Mouse (Mus musculus) gastrocnemius, adult 18-20 months (tissue): Measurements from ENCODE around the gene Zfp202. TPM values are rescaled to one million over a fixed set of nuclear protein-coding genes. Genes with fewer than 3 reads are reported as not detected.
A peak's percentile ranks its signal among the peaks of the same experiment; 100 is the strongest.

Experiments
- DNase-seq: peaks from one replicate; pipeline ENCODE4 v3.0.0; 2021; ENCODE audit warnings: low spot score
- total RNA-seq, 2 experiments: library from RNA; stranded (reverse); gene quantifications; 2 replicates each; pipeline ENCODE4 v1.2.3; 2021

Zfp202 gene
- total RNA-seq, 2 experiments from 2014 or later = 1.3 to 1.6 TPM

DNA sequence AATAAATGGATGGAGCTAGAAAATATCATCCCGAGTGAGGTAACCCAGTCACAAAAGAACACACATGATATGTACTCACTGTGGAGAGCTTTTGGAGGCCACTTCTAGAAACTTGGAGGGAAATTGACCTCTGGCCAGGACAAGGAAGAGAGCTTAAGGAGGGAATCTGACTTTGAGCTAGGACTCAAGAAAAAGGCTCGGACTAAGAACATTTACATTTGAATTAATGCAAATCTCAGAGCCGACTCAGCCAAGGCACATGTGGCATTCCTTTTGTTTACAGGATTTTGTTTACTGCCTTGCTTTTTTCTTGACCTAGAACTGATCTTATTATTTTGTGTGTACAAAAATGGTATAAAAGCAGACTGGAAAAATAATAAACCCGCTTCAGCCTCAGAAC, 47.6 kb downstream of the Zfp202 start:
- DNase-seq = no peak

DNA sequence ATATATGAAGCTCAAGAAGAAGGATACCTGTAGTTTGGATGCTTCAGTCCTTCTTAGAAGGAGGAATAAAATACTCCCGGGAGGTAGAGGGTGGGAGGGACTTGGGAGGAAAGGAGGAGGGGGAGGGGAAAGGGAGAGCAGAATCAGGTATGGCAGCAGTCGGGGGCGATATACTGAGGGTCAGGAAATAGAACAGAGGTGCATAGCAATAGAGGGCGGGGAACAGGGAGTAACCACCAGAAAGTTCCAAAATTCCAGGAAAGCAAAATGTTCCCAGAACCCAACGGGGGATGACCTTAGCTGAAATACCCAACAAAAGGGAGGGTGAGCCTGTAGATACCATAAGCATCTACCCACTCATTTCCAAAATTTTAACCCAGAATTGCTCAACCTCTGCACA, 48.2 kb downstream of the Zfp202 start:
- no peak for DNase-seq

DNA sequence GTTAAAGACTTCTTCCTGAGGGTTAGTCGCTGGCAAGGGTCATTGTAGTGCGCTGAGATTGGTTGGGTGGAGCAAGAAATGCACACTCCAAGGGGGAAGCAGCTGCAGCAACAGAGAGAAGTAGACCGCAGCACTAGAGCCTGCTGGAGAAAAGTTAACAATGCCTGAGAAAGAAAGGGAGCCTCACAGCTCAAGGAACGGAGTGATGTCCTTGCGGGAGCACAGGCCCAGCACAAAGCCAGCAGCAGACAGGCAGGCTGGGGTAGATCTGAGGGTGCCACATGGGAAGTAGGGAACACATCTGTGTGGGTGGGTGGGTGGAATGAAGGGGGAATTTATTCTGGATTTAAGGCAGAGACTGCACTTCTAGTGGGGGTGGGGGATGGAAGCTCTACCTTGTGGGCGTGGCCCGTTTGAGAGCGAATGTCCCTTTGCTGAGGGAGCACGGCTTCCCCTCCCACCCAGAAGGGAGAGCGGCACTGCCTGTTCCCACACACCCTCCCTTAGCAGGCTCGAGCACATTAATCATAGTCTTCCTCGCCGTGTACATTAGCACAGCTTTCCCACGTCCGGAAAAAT, 49.2 kb downstream of the Zfp202 start:
- DNase-seq = peak; percentile 24

DNA sequence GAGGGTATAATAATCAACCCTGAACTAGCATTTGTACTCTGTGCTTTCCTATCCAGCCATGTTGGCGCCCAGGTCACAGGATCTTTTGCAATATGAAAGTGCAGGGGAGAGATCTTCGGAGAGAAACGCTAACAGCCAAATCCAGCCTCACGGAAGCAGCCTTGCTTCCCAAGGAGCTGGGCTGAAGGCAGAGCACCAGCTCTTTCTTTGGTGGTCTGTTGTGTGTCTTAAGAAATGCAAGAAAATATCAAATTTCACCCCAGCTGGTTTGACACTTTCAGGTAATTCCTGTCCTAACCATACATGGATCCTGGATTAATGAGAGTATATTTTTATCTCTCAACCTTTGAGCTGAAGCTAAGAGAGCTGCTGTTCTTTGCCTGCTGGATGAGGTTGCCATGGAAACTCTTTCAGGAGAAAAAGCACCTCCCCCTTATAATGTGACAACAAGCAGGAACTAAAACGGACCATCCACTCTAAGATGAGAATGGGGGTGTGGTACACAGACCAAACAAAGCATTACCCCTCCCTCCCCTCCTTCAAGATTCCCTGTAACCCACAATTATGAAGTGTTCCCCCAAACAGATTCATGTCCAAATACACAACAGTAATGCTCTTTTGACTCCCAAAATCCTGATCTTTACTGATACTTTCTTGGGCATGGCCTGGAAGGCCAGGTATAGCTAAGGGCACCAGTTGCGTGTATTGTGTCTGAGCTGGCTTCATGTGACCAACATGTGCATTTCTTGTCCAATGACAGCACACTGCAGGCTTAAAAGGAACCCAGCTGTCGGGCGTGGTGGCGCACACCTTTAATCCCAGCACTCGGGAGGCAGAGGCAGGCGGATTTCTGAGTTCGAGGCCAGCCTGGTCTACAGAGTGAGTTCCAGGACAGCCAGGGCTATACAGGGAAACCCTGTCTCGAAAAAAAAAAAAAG, 50.1 kb downstream of the Zfp202 start:
- no peak for DNase-seq

DNA sequence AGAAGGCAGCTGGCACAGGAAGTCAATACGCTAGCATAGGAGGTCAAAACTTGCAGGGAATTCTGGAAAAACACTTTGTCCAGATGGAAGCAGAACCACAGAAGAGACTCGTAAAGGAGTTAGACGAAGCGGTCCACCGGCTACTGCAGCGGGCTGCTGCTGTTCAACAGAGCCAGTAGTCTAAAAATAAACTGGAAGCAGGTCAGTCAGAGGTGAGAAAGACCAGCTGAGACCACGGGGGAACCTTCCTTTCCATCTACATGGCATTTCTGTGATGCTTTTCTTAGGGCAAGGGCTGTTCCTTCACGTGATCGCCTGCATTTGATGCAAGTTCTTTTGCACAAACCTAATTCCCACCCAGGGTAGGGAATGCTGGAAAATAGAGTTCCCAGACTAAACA, 53.4 kb downstream of the Zfp202 start:
- no peak for DNase-seq

DNA sequence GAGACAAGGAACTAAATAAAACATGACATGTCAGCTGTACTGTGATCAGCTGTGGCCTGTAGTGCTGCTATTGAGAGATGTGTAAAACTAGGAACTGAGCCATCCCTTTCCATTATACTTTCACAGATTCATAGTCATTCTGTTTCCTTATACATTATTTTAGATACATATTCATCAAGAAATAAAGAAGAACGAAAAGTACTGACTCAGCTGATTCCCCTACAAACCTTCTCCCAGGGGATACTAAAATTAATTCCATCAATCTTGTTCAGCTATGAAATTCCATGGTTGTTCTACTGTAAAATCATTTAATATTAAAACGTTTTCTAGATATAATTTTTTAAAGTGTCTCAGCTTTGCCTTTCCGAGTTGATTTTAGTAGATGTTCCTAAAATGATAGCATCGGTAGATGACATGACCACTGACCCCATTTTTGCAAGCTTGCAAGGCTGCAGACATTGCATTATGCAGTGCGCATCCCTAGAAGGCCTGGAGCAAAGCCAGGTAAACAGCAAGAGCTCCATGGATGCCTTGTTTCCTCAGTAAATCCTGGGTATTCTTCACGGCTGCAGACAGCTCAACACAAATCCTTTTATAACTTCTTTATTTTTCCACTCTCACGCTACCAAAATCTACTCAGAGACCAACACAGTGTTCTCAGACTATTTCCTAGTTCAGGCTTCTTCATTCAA, 54.0 kb downstream of the Zfp202 start:
- DNase-seq = no peak

DNA sequence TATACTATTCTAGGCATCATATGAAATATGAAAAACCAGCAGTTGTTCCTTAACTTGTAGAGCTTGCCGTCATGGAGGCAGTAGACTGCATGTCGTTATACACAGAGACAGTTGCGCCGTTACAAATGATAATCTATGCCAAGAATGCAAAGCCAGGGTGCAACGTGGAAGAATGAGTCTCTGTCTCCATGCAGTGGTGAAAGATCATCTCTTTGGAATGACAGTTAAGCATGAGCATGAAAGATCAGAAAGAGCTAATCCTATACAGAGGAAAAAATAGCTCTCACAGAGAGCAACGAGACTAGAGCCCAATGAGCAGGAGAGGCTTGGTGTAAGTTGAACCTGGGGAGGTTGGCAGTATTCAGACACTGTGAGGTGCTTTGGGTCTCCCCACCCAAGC, 54.6 kb downstream of the Zfp202 start:
- DNase-seq = no peak

DNA sequence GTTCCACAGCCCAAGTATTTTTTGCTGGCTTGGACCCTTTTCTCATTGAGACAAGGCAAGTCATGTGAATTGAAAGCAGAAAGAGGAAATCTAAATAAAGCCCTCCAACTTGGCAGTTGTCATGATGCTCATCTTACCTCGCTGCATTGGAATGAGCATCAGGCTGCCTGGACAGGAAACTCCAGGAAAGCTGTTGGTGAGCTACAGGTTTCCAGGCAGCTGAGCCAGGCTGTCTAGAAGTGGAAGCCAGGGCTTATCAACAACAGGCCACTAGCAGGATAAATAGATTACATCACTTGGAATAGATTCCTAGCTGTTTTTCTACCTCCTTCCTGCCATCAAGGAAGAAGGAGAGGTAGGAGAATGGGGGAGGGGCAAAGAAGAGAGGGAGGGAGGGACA, 57.0 kb downstream of the Zfp202 start:
- no peak for DNase-seq

DNA sequence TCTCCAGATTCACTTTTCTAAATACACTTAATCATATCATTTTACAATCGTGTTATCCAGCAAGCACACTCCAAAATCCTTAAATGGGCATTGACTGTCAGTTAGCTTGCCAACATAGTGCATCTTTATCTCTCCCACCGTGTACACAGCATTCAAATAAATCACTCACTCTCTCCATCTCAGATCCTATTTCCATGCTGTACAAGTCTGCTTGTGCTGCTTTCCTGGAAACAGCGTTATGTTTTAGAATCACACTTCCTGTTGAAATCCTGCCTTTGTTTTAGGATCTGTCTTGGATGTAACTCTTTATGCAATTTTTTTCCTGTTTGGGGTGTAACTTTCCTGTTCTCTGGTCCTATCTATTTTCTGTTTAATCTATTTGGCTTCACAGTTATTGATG, 60.3 kb downstream of the Zfp202 start:
- no peak for DNase-seq

Other genes with a start within 250 kb of the Zfp202 start
- gene Olfr975, start 240.3 kb upstream of the Zfp202 start, total RNA-seq = not detected
- gene Olfr976, start 231.2 kb upstream of the Zfp202 start, total RNA-seq = not detected
- gene Olfr978, start 200.2 kb upstream of the Zfp202 start, total RNA-seq = not detected
- gene Olfr979, start 188.9 kb upstream of the Zfp202 start, total RNA-seq = not detected
- not detected for gene Olfr980, start 182.7 kb upstream of the Zfp202 start, total RNA-seq
- gene Olfr981, start 170.9 kb upstream of the Zfp202 start, total RNA-seq = not detected
- not detected for gene Olfr982, start 118.5 kb upstream of the Zfp202 start, total RNA-seq
- not detected for gene Olfr983, start 98.7 kb upstream of the Zfp202 start, total RNA-seq
- gene Olfr984, start 78.1 kb upstream of the Zfp202 start, total RNA-seq = not detected
- gene Olfr985, start 62.1 kb upstream of the Zfp202 start, total RNA-seq = not detected
- gene Tmem225, start 44.2 kb upstream of the Zfp202 start, total RNA-seq = not detected
- gene Olfr986, start 11.4 kb upstream of the Zfp202 start, total RNA-seq = not detected
- gene Scn3b, start 76.9 kb downstream of the Zfp202 start, total RNA-seq = 1 to 10 TPM; 1.1 to 2.3 TPM